Mouse (Mus musculus): ENCODE results near the gene Tmem26.

Gene Tmem26

DNA sequence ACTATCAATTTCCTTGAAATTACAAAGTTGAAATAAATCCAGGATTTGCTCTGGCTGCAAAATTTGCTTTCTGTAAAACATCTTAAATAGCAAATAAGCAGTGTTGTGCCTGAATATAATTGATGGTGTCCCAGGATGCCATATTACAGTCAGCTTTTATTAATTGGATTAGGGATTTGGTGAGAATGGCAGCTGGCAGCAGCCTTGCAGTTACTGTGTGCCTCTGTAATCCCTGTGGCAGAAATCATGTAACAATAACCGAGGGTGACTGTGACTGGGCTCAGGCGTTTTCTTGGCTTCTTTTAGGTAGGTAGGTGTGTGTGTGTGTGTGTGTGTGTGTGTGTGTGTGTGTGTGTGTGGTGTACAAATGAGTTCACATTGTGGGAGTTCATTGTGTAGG is 16.8 kb downstream of the Tmem26 start:
- no peak for DNase-seq (ENCODE audit: inconsistent age in 2 of 2, low spot score in 1 of 2)

DNA sequence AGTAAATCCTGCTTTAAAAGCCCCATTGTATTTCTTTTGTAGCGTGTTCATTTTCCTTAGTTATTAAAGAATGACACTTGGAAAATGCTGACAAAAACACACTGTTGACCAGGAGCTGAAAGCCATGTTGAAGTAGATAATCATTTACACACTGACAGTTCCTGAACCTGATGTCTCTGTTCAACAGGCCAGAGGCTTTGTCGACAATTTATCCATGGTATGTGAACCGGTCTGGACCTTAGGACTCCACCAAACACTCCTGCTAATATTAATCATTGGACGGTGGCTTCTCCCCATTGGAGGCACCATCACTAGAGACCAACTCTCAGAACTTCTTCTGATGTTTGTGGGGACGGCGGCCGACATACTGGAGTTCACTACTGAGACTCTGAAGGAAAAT is 27.5 kb downstream of the Tmem26 start:
- no peak for DNase-seq (ENCODE audit: inconsistent age in 2 of 2, low spot score in 1 of 2)

DNA sequence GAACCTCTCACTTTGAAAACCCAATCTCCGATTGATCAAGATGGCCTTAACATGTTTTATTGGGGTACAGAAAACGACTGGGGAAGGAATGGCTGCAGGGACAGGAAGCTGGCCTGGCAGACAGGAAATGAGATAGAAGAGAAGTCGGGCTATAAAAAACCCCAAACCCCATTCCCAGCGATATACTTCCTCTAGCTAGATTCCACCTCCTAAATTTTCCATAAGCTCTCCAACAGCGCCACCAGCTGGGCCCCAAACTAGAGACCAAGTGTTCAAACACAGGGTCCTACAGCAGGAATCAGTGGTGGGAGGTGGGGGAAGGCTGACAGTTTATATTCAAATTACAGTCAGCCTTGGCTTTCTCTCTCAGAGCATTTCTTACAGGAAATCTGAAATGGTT is 35.8 kb downstream of the Tmem26 start:
- DNase-seq (ENCODE audit: inconsistent age in 2 of 2, low spot score in 1 of 2): peak; percentile 61 to 89

DNA sequence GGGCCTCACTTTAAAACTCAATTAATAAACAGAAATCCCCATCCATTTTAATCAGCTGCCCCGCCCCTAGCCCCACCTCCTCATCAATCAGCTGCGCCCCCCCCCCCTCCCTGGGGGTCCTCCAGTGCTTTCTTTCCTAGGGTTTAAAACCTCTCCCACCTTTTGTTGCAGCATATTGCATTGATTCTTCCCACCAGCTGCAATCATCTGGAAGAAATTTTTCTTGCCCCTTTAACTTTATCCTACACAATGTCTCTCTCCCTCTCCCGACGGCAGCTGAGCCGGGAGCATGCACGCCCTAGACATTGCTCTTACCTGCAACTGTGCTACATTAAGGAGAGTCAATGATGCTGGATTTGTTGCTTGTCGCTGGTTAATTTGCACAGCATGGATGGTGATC is 36.3 kb downstream of the Tmem26 start:
- DNase-seq (ENCODE audit: inconsistent age in 2 of 2, low spot score in 1 of 2): no peak

DNA sequence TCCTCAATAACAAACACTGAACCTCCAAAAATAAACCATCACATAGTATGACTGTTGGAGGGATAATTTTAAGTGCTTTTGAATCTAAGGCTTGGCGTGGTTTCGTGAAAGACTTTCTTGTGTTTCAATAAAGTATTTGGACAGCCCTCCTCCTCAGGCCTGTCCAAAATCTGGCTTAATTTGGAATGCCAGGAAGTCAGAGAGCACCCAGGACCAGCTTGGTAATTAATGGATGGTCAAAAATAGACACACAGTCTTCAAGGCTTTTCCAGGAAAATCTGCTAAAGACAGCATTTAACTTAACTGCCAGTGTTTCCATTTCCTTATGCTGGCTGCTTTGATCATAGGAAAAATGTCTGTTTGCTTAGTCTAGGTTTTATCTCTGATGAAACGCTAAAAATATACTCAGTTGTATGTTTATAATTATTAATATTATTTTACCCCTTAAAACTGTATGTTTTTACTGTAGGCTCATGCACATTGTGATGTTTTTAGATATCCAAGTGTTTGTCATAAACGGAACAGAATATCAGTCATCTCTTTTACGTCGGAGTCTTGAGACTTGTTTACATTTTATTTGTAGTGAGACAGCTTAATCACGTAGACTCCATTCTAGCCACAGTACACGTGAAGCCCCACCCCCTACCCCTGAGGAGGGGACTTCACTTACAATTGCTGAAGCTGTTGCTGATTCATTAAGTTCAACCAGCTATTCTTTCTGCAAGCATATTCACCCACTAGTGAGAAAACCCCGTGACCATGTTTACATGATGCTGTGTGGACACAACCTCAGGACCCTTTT is 57.8 kb downstream of the Tmem26 start:
- no peak for DNase-seq (ENCODE audit: inconsistent age in 2 of 2, low spot score in 1 of 2)

DNA sequence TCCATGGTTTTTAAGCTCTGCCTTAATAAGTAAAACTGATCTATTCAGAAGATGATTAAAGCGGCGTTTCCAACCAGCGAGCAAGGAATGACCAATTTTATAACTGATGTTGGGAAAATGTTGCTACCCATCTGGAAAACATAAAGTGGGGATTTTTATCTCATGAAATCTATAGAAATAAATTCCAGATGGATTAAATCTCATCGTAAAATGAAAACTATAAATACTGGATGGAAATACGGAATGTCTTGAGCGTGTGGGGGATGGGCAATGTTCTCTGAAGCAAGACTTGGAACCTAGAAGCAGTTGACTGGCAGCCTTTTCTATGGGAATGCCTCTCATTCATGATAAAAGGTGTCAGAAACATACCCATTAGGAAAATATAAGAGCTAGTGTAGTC is 59.3 kb downstream of the Tmem26 start:
- DNase-seq (ENCODE audit: inconsistent age in 2 of 2, low spot score in 1 of 2): no peak

DNA sequence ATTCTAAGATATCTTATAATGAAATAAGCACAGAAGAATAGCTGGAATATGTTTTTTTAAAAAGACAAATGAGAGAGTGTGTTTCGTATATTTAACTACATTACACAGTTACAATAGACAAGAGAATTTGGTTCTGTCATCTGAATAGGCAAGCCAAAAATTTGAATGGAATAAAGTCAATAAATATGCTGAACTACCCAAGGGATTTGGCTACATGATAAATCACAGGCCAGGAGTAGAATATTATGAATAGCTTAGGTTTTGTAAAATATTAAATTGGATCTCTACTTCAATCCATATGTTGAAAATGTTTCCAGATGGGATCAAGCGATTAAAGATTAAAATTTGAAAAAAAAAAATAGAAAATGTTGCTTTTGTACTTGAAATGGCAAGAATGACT is 60.4 kb downstream of the Tmem26 start:
- DNase-seq (ENCODE audit: inconsistent age in 2 of 2, low spot score in 1 of 2): no peak

DNA sequence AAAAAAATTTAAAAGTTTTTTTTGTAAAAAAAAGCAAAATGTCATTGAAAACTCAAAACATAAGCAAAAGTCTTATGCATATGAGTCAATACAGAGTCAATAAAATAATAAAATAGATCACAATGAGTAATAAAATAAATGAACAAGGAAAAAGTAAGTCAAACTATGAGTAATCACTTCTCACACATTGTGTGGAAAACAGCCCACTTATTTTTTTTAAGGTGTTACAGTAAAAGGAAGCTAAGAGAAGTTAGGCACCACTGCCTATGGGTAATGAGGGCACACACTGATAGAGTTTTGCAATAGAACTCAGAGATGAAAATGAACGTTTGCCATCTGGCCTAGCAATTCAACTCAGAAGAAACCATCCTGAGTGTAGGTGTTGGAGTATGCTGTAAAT is 61.0 kb downstream of the Tmem26 start:
- DNase-seq (ENCODE audit: inconsistent age in 2 of 2, low spot score in 1 of 2): no peak

DNA sequence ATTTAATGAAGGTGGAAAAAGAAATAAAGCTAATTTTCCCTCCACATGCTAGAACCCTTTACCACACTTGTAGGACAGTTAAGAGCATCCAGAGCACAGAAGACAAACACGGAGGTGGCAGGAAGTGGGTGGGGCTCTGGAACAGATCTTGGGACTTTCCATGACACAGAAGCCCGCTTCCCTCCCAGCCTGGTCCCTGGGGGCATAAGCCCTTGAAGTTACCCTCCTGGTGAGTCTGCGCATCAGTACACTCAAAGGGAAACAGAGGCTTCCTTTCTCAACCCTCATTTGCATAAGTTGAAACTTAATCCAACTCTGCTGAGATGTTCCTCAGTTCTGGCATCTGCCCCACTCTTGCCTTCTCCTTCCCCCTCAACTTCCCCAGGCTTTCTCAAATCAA is 72.0 kb downstream of the Tmem26 start:
- DNase-seq (ENCODE audit: inconsistent age in 2 of 2, low spot score in 1 of 2): peak; percentile 50 to 72

DNA sequence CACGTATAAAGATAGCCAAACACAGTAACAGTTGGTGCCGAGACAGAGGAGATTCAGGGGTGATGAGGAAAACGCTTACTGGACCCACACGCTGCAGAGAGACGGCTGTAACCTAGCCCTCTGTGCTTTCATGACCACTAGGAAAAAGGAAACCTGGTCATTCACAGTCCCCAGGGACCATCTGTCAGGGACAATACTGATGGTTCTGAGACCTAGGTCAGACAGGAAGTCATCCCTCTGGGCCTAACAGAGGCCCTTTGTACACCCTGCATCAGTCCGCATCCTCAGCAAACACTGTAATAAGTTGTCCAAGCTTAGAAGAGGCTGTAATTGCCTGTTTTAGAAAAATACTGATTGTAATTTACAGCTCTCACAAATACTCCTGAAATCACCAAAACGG is 76.4 kb downstream of the Tmem26 start:
- peak; percentile 33 to 62 for DNase-seq (ENCODE audit: inconsistent age in 2 of 2, low spot score in 1 of 2)

DNA sequence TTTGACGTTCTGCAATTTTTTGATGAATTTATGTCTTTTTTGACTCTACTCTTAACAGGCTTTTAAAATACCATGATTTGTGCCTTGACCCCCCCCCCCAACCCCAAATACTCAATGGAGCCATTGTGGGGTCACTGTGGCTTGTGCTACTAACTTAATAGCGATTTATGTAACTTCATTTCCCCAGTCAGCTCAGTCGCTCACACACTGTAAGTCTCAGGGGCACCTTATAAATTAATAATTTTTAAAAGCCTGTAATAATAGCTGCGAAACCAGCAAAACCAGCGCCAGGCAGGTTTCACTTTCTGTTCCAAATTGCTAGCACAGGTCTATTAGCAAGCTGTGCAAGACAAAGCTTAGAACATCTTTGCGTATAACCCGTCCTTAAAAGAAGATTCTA is 76.9 kb downstream of the Tmem26 start:
- DNase-seq (ENCODE audit: inconsistent age in 2 of 2, low spot score in 1 of 2): no peak

DNA sequence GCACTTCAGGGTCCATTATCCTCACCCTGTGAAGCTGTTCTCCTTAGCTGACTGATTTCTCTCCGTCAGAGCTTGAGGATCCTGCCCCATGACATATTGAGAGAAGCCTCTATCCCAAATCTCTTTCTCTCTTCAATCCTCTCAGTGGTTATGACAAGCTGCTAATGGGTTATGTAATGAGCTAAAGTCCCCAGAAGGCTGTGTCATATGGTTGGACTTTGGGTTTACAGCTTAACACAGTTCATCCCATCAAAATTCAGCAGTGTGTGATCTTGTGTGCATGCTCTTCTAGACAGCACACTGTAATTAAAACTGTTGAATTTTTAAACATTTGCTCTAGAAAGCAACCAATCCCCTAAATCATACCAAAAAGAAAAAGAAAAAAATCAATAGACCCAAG is 82.9 kb downstream of the Tmem26 start:
- DNase-seq (ENCODE audit: inconsistent age in 2 of 2, low spot score in 1 of 2): no peak

DNA sequence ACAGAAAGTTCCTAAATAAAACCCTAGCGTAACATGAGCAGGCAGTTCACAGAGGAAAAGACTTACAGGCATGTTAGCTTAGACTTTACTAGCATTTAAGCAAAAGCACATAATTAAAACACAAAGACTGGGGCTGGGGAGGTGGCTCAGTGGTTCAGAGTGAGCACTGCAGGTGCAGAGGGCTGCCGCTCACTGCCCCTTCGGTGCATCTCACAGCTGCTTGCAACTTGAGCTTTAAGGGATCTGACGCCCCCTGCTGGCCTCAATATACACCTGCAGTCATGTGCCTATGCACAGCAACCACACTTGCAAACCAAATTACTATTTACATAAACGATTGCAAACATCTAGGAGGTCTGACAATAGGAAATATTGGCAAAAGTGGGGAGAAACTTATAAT is 87.5 kb downstream of the Tmem26 start:
- DNase-seq (ENCODE audit: inconsistent age in 2 of 2, low spot score in 1 of 2): no peak

DNA sequence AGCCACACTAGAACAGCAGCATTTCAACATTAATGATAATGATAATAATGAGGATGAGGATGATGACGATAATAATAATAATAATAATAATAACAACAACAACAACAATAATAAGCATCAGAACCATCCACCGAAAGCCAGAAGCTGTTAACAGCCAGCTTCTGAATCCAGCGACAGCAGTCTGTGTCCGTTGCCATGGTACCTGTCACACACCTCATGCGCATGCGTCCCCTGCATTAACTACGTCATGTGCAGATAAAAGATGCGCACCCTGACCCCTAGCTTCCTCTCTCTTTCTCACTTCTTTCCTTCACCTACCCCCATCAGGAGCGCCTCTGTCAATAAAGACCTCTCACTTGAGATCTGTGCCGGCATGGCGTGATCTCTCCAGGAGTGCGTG is 89.3 kb downstream of the Tmem26 start:
- DNase-seq (ENCODE audit: inconsistent age in 2 of 2, low spot score in 1 of 2): no peak

DNA sequence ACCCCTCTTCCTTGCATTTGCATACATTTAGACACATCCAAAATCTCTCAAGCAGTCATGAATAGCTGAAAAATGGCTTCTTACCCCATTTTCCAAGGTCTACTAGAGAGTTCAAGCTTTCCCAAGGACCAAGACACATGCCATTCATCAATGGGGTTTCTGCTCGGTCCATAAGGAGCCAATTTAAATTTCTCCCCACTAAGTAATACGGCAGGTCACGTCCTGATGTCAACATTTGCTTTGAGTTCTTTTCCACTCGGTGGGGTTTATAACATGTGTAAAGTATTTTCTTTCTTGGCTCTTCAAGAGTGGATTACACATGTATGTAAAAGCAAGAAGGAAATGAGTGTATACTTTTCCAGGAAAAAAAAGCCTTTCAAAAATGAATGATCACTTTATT is 93.8 kb downstream of the Tmem26 start:
- DNase-seq (ENCODE audit: inconsistent age in 2 of 2, low spot score in 1 of 2): no peak

DNA sequence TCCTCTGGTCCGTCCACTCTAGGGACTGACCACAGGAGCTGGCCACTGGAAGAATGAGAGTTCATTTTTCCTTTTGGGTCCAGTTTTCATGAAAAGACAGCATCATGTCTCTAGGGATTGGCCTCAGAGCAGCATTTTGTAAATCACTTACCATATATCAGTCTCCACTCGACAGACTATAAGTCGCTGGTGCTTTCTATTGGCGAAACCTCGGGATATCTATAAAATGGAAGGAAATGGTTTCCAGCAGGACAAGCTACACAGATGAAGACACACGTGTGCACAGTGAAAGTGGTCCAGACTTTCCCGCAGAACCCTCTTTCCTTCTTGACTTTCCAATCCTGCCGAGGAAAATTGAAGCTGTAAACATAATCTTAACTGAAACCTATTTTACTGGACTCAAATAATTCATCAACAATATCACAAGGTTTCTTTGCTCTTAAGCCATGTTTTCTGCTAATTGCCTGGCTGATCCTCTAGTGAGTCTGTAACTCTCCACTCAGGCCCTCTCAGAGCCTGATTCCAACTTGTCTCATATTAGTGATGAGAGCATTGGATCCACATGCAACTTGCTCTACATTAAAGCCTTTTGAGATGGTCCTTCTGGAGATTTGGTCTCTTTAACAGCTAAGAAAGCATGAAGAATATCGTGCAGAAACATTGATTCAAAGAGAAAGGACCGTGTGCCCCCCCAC is 94.8 kb downstream of the Tmem26 start:
- DNase-seq (ENCODE audit: inconsistent age in 2 of 2, low spot score in 1 of 2): no peak

DNA sequence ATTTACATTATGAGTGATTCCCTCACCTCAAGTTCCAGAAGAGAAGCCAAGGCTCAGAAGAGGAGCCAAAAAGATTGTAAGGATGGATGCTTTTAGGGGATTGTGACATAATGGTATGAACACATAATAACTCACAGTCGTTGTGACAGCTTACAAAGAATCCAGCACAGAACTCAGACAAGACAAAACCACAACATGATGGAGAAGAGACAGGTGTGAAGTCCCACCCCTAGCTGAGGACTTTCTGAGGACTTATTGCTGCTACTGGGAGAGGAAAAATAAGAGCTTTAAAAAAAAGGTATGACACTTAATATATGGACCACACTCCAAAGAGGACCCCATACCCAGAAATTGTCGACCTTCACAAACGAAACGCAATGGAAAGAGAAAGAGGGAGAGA is 101.1 kb downstream of the Tmem26 start:
- DNase-seq (ENCODE audit: inconsistent age in 2 of 2, low spot score in 1 of 2): no peak
